Mouse (Mus musculus): ENCODE measurements around the gene Gm11492. TPM values are rescaled to one million over a fixed set of nuclear protein-coding genes. Genes with fewer than 3 reads are reported as not detected.

The Gm11492 gene
- polyA plus RNA-seq, 1 experiment from 2014 or later = not detected

- H3K9me3 ChIP-seq (replicated peaks) = no peaks in the 10 kb centered on the region
- DNase-seq (no peak), ATAC-seq (ENCODE audit: low read depth) (no peak)
- no peak overlapping the region for H3K4me3 ChIP-seq (replicated peaks)
- H3K27ac ChIP-seq = no peak overlapping the region
- no peaks in the 10 kb centered on the region for H3K4me1 ChIP-seq (replicated peaks)
- 17% methylated on average over 2 of the region's 2 CpGs for WGBS (ENCODE audit: insufficient replicate concordance)
- no peak overlapping the region for H3K9ac ChIP-seq
- H3K4me2 ChIP-seq = no peak overlapping the region
- H3K27me3 ChIP-seq = no peaks in the 10 kb centered on the region
- no peaks in the 10 kb centered on the region for H3K36me3 ChIP-seq
Observed at GRCm38 (mm10) chr11:87555106-87555703, 11.2 kb upstream of the Gm11492 start.

DNA sequence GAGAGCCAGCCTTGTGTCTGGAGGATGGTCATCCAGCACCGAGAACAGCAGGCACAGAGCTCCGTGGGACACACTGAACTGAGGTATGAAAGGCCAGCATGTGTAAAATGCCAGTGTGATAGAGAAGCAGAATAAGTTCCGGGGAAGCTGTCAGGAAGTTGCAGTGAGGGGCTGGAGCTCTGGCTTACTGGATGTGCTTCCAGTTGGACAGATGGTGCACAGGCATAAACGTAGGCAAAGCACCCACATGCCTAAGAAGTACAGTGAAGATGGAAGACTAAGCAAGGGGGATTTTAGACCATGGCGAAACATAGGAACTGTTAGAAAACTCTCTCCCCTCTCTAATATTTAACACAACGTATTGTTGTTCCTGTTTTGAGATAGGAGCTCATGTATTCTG lies 5.2 kb upstream of the Gm11492 start:
- Histone ChIP-seq H3K4me1 (replicated peaks) (no peaks in the 10 kb centered on the region), H3K36me3 (no peaks in the 10 kb centered on the region), H3K27ac (no peak overlapping the region), H3K4me3 (replicated peaks) (no peak overlapping the region), H3K9ac (no peak overlapping the region), H3K27me3 (no peaks in the 10 kb centered on the region), H3K4me2 (no peak overlapping the region), H3K9me3 (replicated peaks) (no peaks in the 10 kb centered on the region)
- 55% methylated on average over 6 of the region's 6 CpGs for WGBS (ENCODE audit: insufficient replicate concordance)
- DNase-seq (no peak), ATAC-seq (ENCODE audit: low read depth) (no peak)

- Histone ChIP-seq H3K4me2 (no peak within 1 kb of the TSS), H3K36me3 (no peaks in the 10 kb centered on the region), H3K27me3 (peaks cover 10% of the 10 kb centered on the region; the same call in 1 of the 2 replicates), H3K27ac (no peak within 1 kb of the TSS), H3K4me1 (replicated peaks) (peaks cover 5% of the 10 kb centered on the region; the same call in 1 of the 2 replicates), H3K9me3 (replicated peaks) (no peaks in the 10 kb centered on the region), H3K4me3 (replicated peaks) (no peak within 1 kb of the TSS), H3K9ac (no peak within 1 kb of the TSS)
- WGBS (ENCODE audit: insufficient replicate concordance) = 65% methylated on average over 7 of the region's 7 CpGs
- ATAC-seq (ENCODE audit: low read depth) (no peak), DNase-seq (no peak)
Observed at GRCm38 (mm10) chr11:87568255-87568953, 2.0 kb downstream of the Gm11492 start, which contains the start of gene Sept4. TSS of gene Sept4 (plus strand) at chr11:87568903.

GRCm38 (mm10) chr11:87570743-87571142 lies 4.3 kb downstream of the Gm11492 start:
- H3K9ac ChIP-seq = no peak overlapping the region
- H3K27me3 ChIP-seq = peaks cover 10% of the 10 kb centered on the region; the same call in 1 of the 2 replicates
- no peak overlapping the region for H3K4me2 ChIP-seq
- H3K4me1 ChIP-seq (replicated peaks) = peaks cover 5% of the 10 kb centered on the region; the same call in 1 of the 2 replicates
- 45% methylated on average over 5 of the region's 5 CpGs for WGBS (ENCODE audit: insufficient replicate concordance)
- no peak overlapping the region for H3K27ac ChIP-seq
- H3K36me3 ChIP-seq = no peaks in the 10 kb centered on the region
- H3K4me3 ChIP-seq (replicated peaks) = no peak overlapping the region
- ATAC-seq (ENCODE audit: low read depth) (no peak), DNase-seq (no peak)
- H3K9me3 ChIP-seq (replicated peaks) = no peaks in the 10 kb centered on the region

- Histone ChIP-seq H3K4me2 (no peak overlapping the region), H3K4me1 (replicated peaks) (peaks cover 5% of the 10 kb centered on the region; the same call in 1 of the 2 replicates), H3K27me3 (peaks cover 10% of the 10 kb centered on the region; the same call in 1 of the 2 replicates), H3K9ac (no peak overlapping the region), H3K36me3 (no peaks in the 10 kb centered on the region), H3K4me3 (replicated peaks) (no peak overlapping the region), H3K27ac (0 out of 2 replicates have a peak overlapping the region, but pooled peaks have one; percentile 16), H3K9me3 (replicated peaks) (no peaks in the 10 kb centered on the region)
- no peak for ATAC-seq (ENCODE audit: low read depth)
- 67% methylated on average over 1 of the region's 1 CpGs for WGBS (ENCODE audit: insufficient replicate concordance)
- no peak for DNase-seq
Observed at GRCm38 (mm10) chr11:87571361-87571950, 5.0 kb downstream of the Gm11492 start.

GRCm38 (mm10) chr11:87573751-87574150 lies 7.3 kb downstream of the Gm11492 start:
- no peak overlapping the region for H3K27ac ChIP-seq
- ATAC-seq (ENCODE audit: low read depth) (no peak), DNase-seq (no peak)
- peaks cover 4% of the 10 kb centered on the region for H3K27me3 ChIP-seq
- no peaks in the 10 kb centered on the region for H3K36me3 ChIP-seq
- WGBS (ENCODE audit: insufficient replicate concordance) = 69% methylated on average over 7 of the region's 7 CpGs
- H3K9ac ChIP-seq = no peak overlapping the region
- H3K4me2 ChIP-seq = no peak overlapping the region
- no peak overlapping the region for H3K4me3 ChIP-seq (replicated peaks)
- H3K9me3 ChIP-seq (replicated peaks) = no peaks in the 10 kb centered on the region
- peaks cover 18% of the 10 kb centered on the region for H3K4me1 ChIP-seq (replicated peaks)

- H3K4me1 ChIP-seq (replicated peaks) = peaks cover 27% of the 10 kb centered on the region
Observed at GRCm38 (mm10) chr11:87574520-87575180, 8.2 kb downstream of the Gm11492 start.

DNA sequence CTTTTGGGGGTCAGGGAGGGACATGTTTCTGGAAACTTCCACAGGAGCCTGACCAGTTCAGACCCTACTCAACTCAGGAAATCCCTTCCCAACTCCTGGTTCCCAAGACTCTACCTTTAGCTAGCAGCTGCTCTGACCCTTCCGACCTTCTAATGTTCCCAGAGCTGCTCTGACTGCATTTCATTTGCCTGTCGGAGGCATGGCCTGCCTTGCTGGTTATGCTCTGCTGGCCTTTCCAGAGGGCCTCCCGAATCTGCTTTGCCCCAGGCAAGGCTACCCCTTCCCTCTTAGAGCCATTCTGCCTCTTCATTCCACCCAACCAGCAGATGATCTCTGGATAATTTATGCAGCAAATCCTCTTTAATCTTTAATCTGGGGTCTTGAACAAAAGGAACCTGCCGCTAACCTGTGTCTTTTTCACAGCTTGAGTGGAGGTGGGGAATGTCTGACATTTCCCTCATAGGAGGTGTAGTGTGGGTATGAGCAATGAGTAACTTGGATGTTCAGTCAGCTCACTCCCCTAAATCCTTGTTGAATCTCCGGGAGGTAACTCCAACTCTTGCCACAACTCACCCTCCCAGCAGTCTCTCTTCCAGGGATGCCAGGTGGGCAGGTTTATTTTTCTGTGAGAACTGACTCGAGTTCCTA lies 11.3 kb downstream of the Gm11492 start:
- DNase-seq (no peak), ATAC-seq (ENCODE audit: low read depth) (no peak)
- Histone ChIP-seq H3K9ac (0 out of 2 replicates have a peak overlapping the region, but pooled peaks have one; percentile 9), H3K9me3 (replicated peaks) (no peaks in the 10 kb centered on the region), H3K4me1 (replicated peaks) (peaks cover 24% of the 10 kb centered on the region), H3K27me3 (no peaks in the 10 kb centered on the region; the same call in none of the 2 replicates), H3K36me3 (no peaks in the 10 kb centered on the region), H3K4me2 (peak overlapping the region; percentile 87), H3K27ac (no peak overlapping the region), H3K4me3 (replicated peaks) (peak overlapping the region; percentile 64)
- WGBS (ENCODE audit: insufficient replicate concordance) = 45% methylated on average over 6 of the region's 6 CpGs

More at GRCm38 (mm10) chr11:87574520-87575180, 8.2 kb downstream of the Gm11492 start:
- no peak overlapping the region for H3K9ac ChIP-seq
- H3K4me3 ChIP-seq (replicated peaks) = no peak overlapping the region
- WGBS (ENCODE audit: insufficient replicate concordance) = 63% methylated on average over 21 of the region's 21 CpGs
- H3K4me2 ChIP-seq = no peak overlapping the region
- no peak overlapping the region for H3K27ac ChIP-seq
- H3K9me3 ChIP-seq (replicated peaks) = no peaks in the 10 kb centered on the region
- no peaks in the 10 kb centered on the region for H3K36me3 ChIP-seq
- no peak for DNase-seq
- ATAC-seq (ENCODE audit: low read depth) = no peak
- peaks cover 4% of the 10 kb centered on the region for H3K27me3 ChIP-seq

- H3K9ac ChIP-seq = peak overlapping the region; percentile 67
- peak; percentile 65 for DNase-seq
- WGBS (ENCODE audit: insufficient replicate concordance) = under 1% methylated on average over 40 of the region's 40 CpGs
- no peaks in the 10 kb centered on the region for H3K36me3 ChIP-seq
- peak overlapping the region; percentile 64 for H3K4me3 ChIP-seq (replicated peaks)
- H3K9me3 ChIP-seq (replicated peaks) = no peaks in the 10 kb centered on the region
- peak; percentile 86 for ATAC-seq (ENCODE audit: low read depth)
- peak overlapping the region; percentile 87 for H3K4me2 ChIP-seq
- peaks cover 24% of the 10 kb centered on the region for H3K4me1 ChIP-seq (replicated peaks)
- 0 out of 2 replicates have a peak overlapping the region, but pooled peaks have one; percentile 2 for H3K27ac ChIP-seq
- no peaks in the 10 kb centered on the region; the same call in none of the 2 replicates for H3K27me3 ChIP-seq
Observed at GRCm38 (mm10) chr11:87578249-87578962, 12.0 kb downstream of the Gm11492 start.

DNA sequence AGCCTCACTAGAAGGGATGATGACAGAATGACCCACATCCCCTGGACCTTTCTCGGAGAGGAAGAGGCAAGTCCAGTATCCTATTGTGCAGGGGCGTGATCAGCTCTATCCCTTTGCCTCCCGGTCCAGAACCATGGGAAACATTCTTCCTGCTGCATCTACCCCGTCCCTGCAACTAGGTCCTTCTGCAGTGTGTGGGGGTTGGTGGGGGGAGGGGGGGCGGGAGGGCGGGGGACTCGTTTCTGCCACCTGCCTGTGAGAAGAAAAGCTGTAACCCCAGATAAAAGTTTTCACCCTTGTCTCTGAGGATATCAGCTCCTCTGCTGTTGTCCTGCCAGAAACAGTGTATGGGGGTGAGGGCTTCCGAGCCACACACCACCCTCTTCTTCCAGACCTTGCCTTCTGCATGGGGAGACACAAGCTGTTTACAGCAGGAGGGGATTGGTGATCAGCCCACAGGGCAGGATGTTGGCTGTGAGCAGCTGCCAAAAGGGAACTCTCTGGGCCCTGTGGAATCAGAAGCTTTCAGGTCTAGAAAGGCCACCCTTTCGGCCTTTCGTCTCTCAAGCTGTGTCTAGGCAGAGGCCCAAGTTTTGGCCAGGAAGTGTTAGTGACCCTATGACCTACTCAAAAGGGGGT lies 12.6 kb downstream of the Gm11492 start:
- no peaks in the 10 kb centered on the region; the same call in none of the 2 replicates for H3K27me3 ChIP-seq
- peak overlapping the region; percentile 64 for H3K4me3 ChIP-seq (replicated peaks)
- H3K4me2 ChIP-seq = peak overlapping the region; percentile 87
- peak overlapping the region; percentile 20; the same call in 1 of the 2 replicates for H3K27ac ChIP-seq
- WGBS (ENCODE audit: insufficient replicate concordance) = 13% methylated on average over 10 of the region's 10 CpGs
- H3K9me3 ChIP-seq (replicated peaks) = no peaks in the 10 kb centered on the region
- peaks cover 24% of the 10 kb centered on the region for H3K4me1 ChIP-seq (replicated peaks)
- ATAC-seq (ENCODE audit: low read depth) (peak; percentile 57), DNase-seq (peak; percentile 8)
- H3K36me3 ChIP-seq = no peaks in the 10 kb centered on the region
- H3K9ac ChIP-seq = peak overlapping the region; percentile 67

Measured in liver, embryonic 13.5 days (tissue).